Mouse (Mus musculus) heart, adult 2 months (tissue): ENCODE results near the gene Zfp300.

Source experiments
- CTCF ChIP-seq: fragments of 200-600 bp; IDR thresholded peaks from 2 replicates; pipeline ENCODE4 v1.8.1; 2022; ENCODE audit warnings: antibody characterized with exemption, mild to moderate bottlenecking, moderate library complexity
- EP300 ChIP-seq: fragments of 200-500 bp; IDR thresholded peaks from 2 replicates; pipeline ENCODE4 v1.6.1; 2011; ENCODE audit warnings: low read depth, low read length, control low read depth; ENCODE audit not compliant: insufficient read depth
- POLR2A ChIP-seq: fragments of 200-500 bp; IDR thresholded peaks from 2 replicates; pipeline ENCODE4 v1.6.1; 2011; ENCODE audit warnings: mild to moderate bottlenecking, low read depth, low read length, control low read depth; ENCODE audit not compliant: insufficient read depth

- no peak for TF ChIP-seq POLR2A
- peak; percentile 8; the same call in 1 of the 2 replicates for TF ChIP-seq CTCF
- TF ChIP-seq EP300 = no peak
These were observed 27.9 kb downstream of the Zfp300 start for GRCm38 (mm10) chrX:21061460-21061859.
